Mouse (Mus musculus): ENCODE results near the gene Igfbpl1. TPM values are rescaled to one million over a fixed set of nuclear protein-coding genes. Genes with fewer than 3 reads are reported as not detected.

Igfbpl1 gene
- not detected for polyA plus RNA-seq (2014; fragmentation: Illumina TruSeq; extraction: RNeasy Lipid Tissue Mini Kit (QIAGEN cat#74804); ENCODE audit: insufficient read depth, low read depth, low replicate concordance)

DNA sequence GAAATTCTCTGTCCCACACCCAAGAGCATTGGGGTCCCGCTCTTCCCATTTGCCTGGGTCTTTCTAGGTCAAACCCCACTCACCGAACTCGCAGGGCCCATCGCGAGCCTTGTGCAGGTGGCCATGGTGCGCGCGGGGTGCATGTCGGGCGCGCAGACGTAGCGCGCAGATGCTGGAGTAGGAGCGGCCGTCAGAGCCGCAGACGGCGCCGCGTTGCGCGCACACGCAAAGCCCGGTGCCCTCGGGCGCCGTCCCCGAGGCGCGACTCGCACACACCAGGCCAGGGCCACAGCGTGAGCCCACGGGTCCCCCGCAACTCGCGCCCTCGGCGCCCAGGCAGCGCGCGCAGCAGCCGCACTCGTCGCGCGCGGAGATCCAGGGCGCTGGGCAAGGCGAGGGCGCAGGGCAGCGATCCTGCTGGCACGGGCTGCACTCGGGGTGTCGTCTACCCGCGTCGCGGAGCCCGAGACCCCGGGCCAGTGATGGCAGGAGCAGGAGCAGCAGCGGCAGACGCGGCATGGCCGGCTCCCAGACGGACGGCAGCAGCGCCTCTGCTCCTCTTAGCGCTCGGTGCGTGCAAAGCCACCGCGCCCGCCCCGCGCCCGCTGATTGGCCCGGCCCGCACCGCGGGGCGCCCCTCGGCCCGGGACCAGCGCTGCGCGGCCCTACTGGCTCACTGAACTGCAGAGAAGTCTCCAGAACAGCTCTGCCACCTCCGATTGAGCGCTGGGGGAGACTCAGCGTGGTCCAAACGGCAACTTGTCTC lies at the start of gene Igfbpl1:
Gene Igfbpl1 (minus strand): TSS at position 649 of the 766 bp plus-strand sequence.

DNA sequence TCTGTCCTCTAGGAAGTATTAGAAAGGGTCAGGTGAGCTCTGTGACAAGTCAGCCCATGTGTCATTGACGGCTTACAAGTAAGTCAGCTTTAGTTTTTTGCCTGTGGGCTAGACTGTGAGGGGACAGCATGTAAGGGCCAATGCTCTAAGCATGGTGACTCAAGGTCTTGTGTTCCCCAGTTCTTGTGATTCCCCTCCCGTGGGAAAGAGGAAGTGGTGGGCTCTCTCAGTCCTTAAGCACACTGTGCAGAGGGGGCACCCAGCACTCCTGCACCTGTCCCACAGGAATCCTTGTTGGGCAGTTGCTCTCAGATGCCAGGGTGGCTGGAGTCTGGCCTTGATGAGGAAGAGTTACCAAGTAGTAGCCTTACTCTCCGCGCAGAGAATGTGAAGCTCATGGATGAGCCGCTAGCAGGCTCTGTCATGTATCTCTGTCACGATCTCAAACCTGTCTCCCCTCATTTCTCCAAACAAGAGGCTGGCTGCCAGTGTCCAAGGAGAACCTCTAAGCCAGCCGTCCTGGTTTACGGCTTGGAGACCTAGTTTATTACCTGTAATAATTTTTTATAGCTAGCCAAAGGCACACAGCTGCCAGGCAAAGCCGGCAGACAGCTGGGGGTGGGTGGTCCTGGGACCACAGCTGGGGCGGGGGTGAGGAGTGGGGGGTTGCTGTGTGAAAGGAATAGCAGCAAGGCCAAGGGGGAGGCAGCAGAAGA lies 21.5 kb upstream of the Igfbpl1 start, which contains the start of gene Stra6l:
Gene Stra6l (plus strand): TSS at position 556 of the 716 bp plus-strand sequence.

DNA sequence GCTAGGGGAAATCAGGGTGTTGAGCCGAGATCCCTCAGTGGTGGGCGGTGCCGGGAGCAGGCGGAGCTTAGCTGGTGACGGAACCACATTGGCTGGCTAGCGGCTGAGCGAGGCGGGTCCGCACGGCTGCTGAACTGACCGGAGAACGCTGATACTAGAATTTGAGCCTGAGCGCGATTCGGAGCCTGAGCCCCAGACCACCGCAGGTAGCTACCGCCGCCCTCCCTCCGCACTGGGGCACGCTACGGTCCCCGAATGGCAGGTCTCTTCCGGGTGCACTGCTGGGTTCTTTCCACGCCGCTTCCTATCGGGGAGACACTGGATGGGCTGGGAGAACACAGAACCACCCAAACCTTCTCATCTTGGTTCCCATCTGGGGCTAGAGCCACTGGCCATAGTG lies 27.8 kb downstream of the Igfbpl1 start, which contains the start of gene Aldh1b1:
Gene Aldh1b1 (plus strand): TSS at position 59 of the 400 bp plus-strand sequence.

Other genes with a start within 250 kb of the Igfbpl1 start
- gene Aldh1b1, start 27.9 kb downstream of the Igfbpl1 start, polyA plus RNA-seq (2014; fragmentation: Illumina TruSeq; extraction: RNeasy Lipid Tissue Mini Kit (QIAGEN cat#74804); ENCODE audit: insufficient read depth, low read depth, low replicate concordance): 3.5 TPM
- 0.10 TPM for gene Stra6l, start 21.7 kb upstream of the Igfbpl1 start, polyA plus RNA-seq (2014; fragmentation: Illumina TruSeq; extraction: RNeasy Lipid Tissue Mini Kit (QIAGEN cat#74804); ENCODE audit: insufficient read depth, low read depth, low replicate concordance)
- gene Ccdc180, start 63.4 kb upstream of the Igfbpl1 start, polyA plus RNA-seq (2014; fragmentation: Illumina TruSeq; extraction: RNeasy Lipid Tissue Mini Kit (QIAGEN cat#74804); ENCODE audit: insufficient read depth, low read depth, low replicate concordance): 2.1 TPM
- gene Tdrd7, start 138.4 kb upstream of the Igfbpl1 start, polyA plus RNA-seq (2014; fragmentation: Illumina TruSeq; extraction: RNeasy Lipid Tissue Mini Kit (QIAGEN cat#74804); ENCODE audit: insufficient read depth, low read depth, low replicate concordance): 31.2 TPM
- gene Tmod1, start 212.0 kb upstream of the Igfbpl1 start, polyA plus RNA-seq (2014; fragmentation: Illumina TruSeq; extraction: RNeasy Lipid Tissue Mini Kit (QIAGEN cat#74804); ENCODE audit: insufficient read depth, low read depth, low replicate concordance): 21.7 TPM

Data from lung, adult 10 weeks (tissue).